Mouse (Mus musculus): ENCODE data around the gene Dao.

- no peak for TF ChIP-seq CTCF (IDR thresholded peaks at IDR 0.05; ENCODE audit: control insufficient read depth, insufficient read depth, insufficient replicate concordance, low read depth, low read length)
- TF ChIP-seq POLR2A (IDR thresholded peaks at IDR 0.05; ENCODE audit: control insufficient read depth, low read depth, low read length) = no peak
Observed at GRCm38 (mm10) chr5:114003542-114003941, at the start of gene Dao.

All from testis, adult 2 months (tissue).